Mouse (Mus musculus): Measurements from ENCODE around the gene Lrrc29.

GRCm38 (mm10) chr8:105305211-105306145 lies 20.6 kb downstream of the Lrrc29 start, which contains the start of gene Elmo3:
- TF ChIP-seq CTCF (IDR thresholded peaks at IDR 0.05; ENCODE audit: borderline replicate concordance, insufficient read depth, low read length), result no peak
- peak; percentile 30; the same call in 1 of the 2 replicates for TF ChIP-seq POLR2A (IDR thresholded peaks at IDR 0.05; ENCODE audit: low read depth, low read length)

All from embryonic fibroblast, embryonic 13.5 days (primary cell).